15 mouse cellular contexts compared by ENCODE assay signal in the genomic region with DNA sequence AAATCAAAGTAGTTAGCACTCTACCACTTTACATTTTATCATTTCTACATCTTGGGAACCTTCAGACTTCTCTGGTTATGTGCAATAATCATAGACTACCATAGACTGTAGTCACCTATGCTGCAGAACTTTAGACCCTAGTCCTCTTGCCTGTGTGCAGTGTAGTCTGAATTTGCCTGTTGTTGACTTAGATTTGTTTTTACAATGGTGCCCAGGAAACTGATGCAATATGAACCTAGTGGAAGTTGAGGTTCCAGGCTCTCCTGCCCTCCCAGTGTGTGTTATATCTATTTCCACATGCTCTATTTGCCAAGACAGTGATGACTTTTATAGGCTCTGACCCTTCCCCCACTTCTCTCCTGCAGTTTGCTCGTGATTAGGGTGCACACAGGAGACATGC.
"Had no signal": no experiment of that assay in that cellular context is flagged by ENCODE, and none has a peak within 500 bp of the region (broad histone marks: within the 10 kb centered on the region; RNA-seq: fewer than 3 reads in every experiment).

No protein-coding gene starts in this region.

- H3K4me1 ChIP-seq: megakaryocyte, embryonic 14.5 days; midbrain, embryonic 13.5 days; midbrain, embryonic 15.5 days; neural tube, embryonic 12.5 days; stomach, embryonic 15.5 days had no signal

- H3K36me3 ChIP-seq: midbrain, embryonic 13.5 days; midbrain, embryonic 15.5 days; neural tube, embryonic 12.5 days; stomach, embryonic 15.5 days had no signal

- H3K4me3 ChIP-seq: megakaryocyte, embryonic 14.5 days; midbrain, embryonic 13.5 days; midbrain, embryonic 15.5 days; neural tube, embryonic 12.5 days; stomach, embryonic 15.5 days had no signal

- H3K4me2 ChIP-seq: lung, embryonic 14.5 days; midbrain, embryonic 11.5 days; midbrain, embryonic 13.5 days; midbrain, embryonic 15.5 days; neural tube, embryonic 12.5 days; stomach, embryonic 15.5 days had no signal

- H3K9ac ChIP-seq: lung, embryonic 14.5 days; midbrain, embryonic 13.5 days; midbrain, embryonic 15.5 days; neural tube, embryonic 12.5 days; stomach, embryonic 15.5 days had no signal

- H3K9me3 ChIP-seq: megakaryocyte, embryonic 14.5 days; midbrain, embryonic 13.5 days; midbrain, embryonic 15.5 days; neural tube, embryonic 12.5 days; stomach, embryonic 15.5 days had no signal

- ATAC-seq: midbrain, embryonic 13.5 days; midbrain, embryonic 15.5 days had no signal

- H3K27ac ChIP-seq: macrophage; midbrain, embryonic 13.5 days; midbrain, embryonic 15.5 days; neural tube, embryonic 12.5 days; stomach, embryonic 15.5 days; stomach, postnatal 0 days had no signal

- H3K27me3 ChIP-seq: megakaryocyte, embryonic 14.5 days; midbrain, embryonic 13.5 days; midbrain, embryonic 15.5 days; neural tube, embryonic 12.5 days; stomach, embryonic 15.5 days had no signal

- DNase-seq: lung, embryonic 14.5 days; lung, postnatal 14 days; lung, postnatal 36 days; right cerebral cortex, postnatal 14 days; thymus, adult 2 months; thymus, postnatal 25 days; thymus, postnatal 4 days had no signal
